Mouse (Mus musculus) embryonic facial prominence, embryonic 14.5 days (tissue): ENCODE data around the gene Timp2. TPM values are rescaled to one million over a fixed set of nuclear protein-coding genes. Genes with fewer than 3 reads are reported as not detected.

Source experiments
- ATAC-seq: fragments of 200-750 bp; cut with Nextera tagmentation; 2 replicates; pipeline ENCODE4 v1.8.0; 2017; ENCODE audit warnings: low read depth, moderate number of reproducible peaks, moderate TSS enrichment
- DNase-seq: peaks from one replicate; pipeline ENCODE4 v3.0.0-alpha.2; 2015; ENCODE audit warnings: low spot score
- H3K27ac ChIP-seq: fragments of 300-500 bp; sonication (generic); replicated peaks from 2 replicates; pipeline ENCODE4 v1.5.1; 2014; ENCODE audit warnings: low read depth, mild to moderate bottlenecking, low read length, moderate library complexity
- H3K27me3 ChIP-seq: fragments of 300-500 bp; sonication (generic); replicated peaks from 2 replicates; pipeline ENCODE4 v1.6.1; 2014; ENCODE audit warnings: low read length; ENCODE audit not compliant: control insufficient read depth, insufficient read depth
- H3K36me3 ChIP-seq: fragments of 300-500 bp; sonication (generic); 2 replicates; pipeline ENCODE4 v1.6.1; 2014; ENCODE audit warnings: low read length, mixed read lengths; ENCODE audit not compliant: control insufficient read depth, insufficient read depth
- H3K4me1 ChIP-seq: fragments of 300-500 bp; sonication (generic); 2 replicates; pipeline ENCODE4 v1.6.1; 2014; ENCODE audit warnings: antibody characterized with exemption, low read length; ENCODE audit not compliant: control insufficient read depth, insufficient read depth
- H3K4me2 ChIP-seq: fragments of 300-500 bp; sonication (generic); 2 replicates; pipeline ENCODE4 v1.6.1; 2014; ENCODE audit warnings: low read depth, mild to moderate bottlenecking, low read length, moderate library complexity, mixed read lengths
- H3K4me3 ChIP-seq: fragments of 300-500 bp; sonication (generic); 2 replicates; pipeline ENCODE4 v1.5.1; 2014; ENCODE audit warnings: low read depth, mild to moderate bottlenecking, low read length
- H3K9ac ChIP-seq: fragments of 300-500 bp; sonication (generic); 2 replicates; pipeline ENCODE4 v1.6.1; 2014; ENCODE audit warnings: low read depth, mild to moderate bottlenecking, low read length, moderate library complexity, mixed read lengths
- H3K9me3 ChIP-seq: fragments of 300-500 bp; sonication (generic); 2 replicates; pipeline ENCODE4 v1.6.1; 2016; ENCODE audit warnings: low read length; ENCODE audit not compliant: control insufficient read depth
- WGBS: fragments of 180-500 bp; shearing (Covaris S2); extraction: QIAGEN DNeasy Blood & Tissue Kit; methylation state at CpG from one replicate; pipeline ENCODE4 v1.1.7; 2014; 5-methylcytosine and 5-hydroxymethylcytosine counted together
- polyA plus RNA-seq: library from polyadenylated mRNA; unstranded; fragments of >200 nt; fragmentation: Nextera tagmentation; extraction: Ambion mirVana; gene quantifications from 2 replicates; pipeline ENCODE4 v1.2.1, GENCODE M21; 2014

Timp2 gene
- polyA plus RNA-seq, 1 experiment from 2014 or later = 196 TPM

- H3K27me3 ChIP-seq = no peaks in the 10 kb centered on the region
- H3K4me2 ChIP-seq = 0 out of 2 replicates have a peak overlapping the region, but pooled peaks have one; percentile 2
- no peak overlapping the region for H3K9ac ChIP-seq
- H3K27ac ChIP-seq = peak overlapping the region; percentile 54; the same call in 1 of the 2 replicates
- no peaks in the 10 kb centered on the region for H3K9me3 ChIP-seq
- 84% methylated on average over 5 of the region's 5 CpGs for WGBS
- H3K4me3 ChIP-seq = no peak overlapping the region
- peaks cover 52% of the 10 kb centered on the region for H3K4me1 ChIP-seq
- DNase-seq (no peak), ATAC-seq (no peak)
- peaks cover 13% of the 10 kb centered on the region; the same call in 1 of the 2 replicates for H3K36me3 ChIP-seq
Observed at GRCm38 (mm10) chr11:118349494-118349893, 6.0 kb downstream of the Timp2 start.

DNA sequence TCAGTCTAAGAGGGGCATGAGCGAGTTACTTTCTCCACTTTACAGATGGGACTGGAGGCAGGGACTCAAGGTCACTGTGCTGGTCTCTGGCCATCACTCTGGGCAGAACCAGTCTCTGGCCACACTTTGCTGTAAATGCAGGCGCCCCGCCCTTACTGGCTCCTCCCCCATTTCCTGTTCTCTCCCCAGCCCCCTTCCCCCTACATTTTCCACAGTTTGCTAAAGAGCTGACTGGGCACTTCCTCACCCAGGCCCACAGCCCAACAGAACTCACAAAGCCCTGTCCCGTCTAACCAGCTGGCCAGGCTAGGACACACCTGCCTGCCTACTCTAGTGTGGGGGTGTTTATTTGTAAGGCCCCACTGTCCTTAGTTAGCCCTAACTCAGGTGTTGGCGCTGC is 6.7 kb downstream of the Timp2 start:
- peak overlapping the region; percentile 40; the same call in 1 of the 2 replicates for H3K9ac ChIP-seq
- no peak overlapping the region for H3K4me3 ChIP-seq
- ATAC-seq (no peak), DNase-seq (peak; percentile 59)
- 0 out of 2 replicates have a peak overlapping the region, but pooled peaks have one; percentile 2 for H3K4me2 ChIP-seq
- H3K36me3 ChIP-seq = peaks cover 13% of the 10 kb centered on the region; the same call in 1 of the 2 replicates
- H3K4me1 ChIP-seq = peaks cover 50% of the 10 kb centered on the region
- H3K9me3 ChIP-seq = no peaks in the 10 kb centered on the region
- WGBS = 58% methylated on average over 5 of the region's 5 CpGs
- H3K27ac ChIP-seq = peak overlapping the region; percentile 54
- no peaks in the 10 kb centered on the region for H3K27me3 ChIP-seq

GRCm38 (mm10) chr11:118348419-118348818 is 7.1 kb downstream of the Timp2 start:
- DNase-seq (no peak), ATAC-seq (no peak)
- Histone ChIP-seq H3K4me1 (peaks cover 46% of the 10 kb centered on the region), H3K9ac (no peak overlapping the region), H3K36me3 (peaks cover 13% of the 10 kb centered on the region; the same call in 1 of the 2 replicates), H3K4me2 (no peak overlapping the region), H3K27me3 (no peaks in the 10 kb centered on the region), H3K4me3 (no peak overlapping the region), H3K27ac (peak overlapping the region; percentile 39), H3K9me3 (no peaks in the 10 kb centered on the region)
- WGBS = 53% methylated on average over 3 of the region's 3 CpGs

DNA sequence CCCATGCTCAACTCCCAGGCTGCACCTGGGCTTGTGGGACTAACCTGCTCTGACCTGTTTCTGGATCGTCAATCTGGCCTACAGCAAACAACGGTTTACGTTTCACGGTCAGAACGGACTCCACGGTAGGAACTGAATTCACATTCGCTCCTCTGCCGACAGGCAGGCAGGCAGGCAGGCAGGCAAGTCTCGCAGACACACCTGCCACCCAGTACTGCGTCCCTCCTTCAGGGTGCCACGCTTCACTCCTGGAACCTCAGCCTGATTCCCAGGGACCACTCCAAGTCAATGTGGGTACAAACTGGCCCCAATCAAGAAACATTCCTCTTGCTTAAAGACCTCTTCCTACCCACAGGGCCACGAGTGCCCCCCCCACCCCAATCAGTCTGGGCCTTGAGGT is 7.6 kb downstream of the Timp2 start:
- Histone ChIP-seq H3K36me3 (peaks cover 13% of the 10 kb centered on the region; the same call in 1 of the 2 replicates), H3K4me2 (no peak overlapping the region), H3K27me3 (no peaks in the 10 kb centered on the region), H3K9me3 (no peaks in the 10 kb centered on the region), H3K4me1 (peaks cover 41% of the 10 kb centered on the region), H3K27ac (no peak overlapping the region), H3K9ac (no peak overlapping the region), H3K4me3 (no peak overlapping the region)
- no peak for ATAC-seq
- DNase-seq = no peak
- WGBS = 90% methylated on average over 12 of the region's 12 CpGs

GRCm38 (mm10) chr11:118347391-118347790 is 8.1 kb downstream of the Timp2 start:
- ATAC-seq (no peak), DNase-seq (no peak)
- H3K27ac ChIP-seq = no peak overlapping the region; the same call in 1 of the 2 replicates
- no peaks in the 10 kb centered on the region for H3K9me3 ChIP-seq
- peaks cover 7% of the 10 kb centered on the region; the same call in 1 of the 2 replicates for H3K36me3 ChIP-seq
- no peak overlapping the region for H3K4me3 ChIP-seq
- peaks cover 36% of the 10 kb centered on the region for H3K4me1 ChIP-seq
- no peaks in the 10 kb centered on the region for H3K27me3 ChIP-seq
- no peak overlapping the region for H3K9ac ChIP-seq
- H3K4me2 ChIP-seq = no peak overlapping the region
- 91% methylated on average over 2 of the region's 2 CpGs for WGBS

- no peak overlapping the region for H3K4me3 ChIP-seq
- H3K27ac ChIP-seq = peak overlapping the region; percentile 19
- peaks cover 35% of the 10 kb centered on the region for H3K4me1 ChIP-seq
- 0 out of 2 replicates have a peak, but pooled peaks cover 4% of the 10 kb centered on the region for H3K36me3 ChIP-seq
- no peak for DNase-seq
- H3K4me2 ChIP-seq = no peak overlapping the region
- H3K27me3 ChIP-seq = no peaks in the 10 kb centered on the region
- no peaks in the 10 kb centered on the region for H3K9me3 ChIP-seq
- ATAC-seq = 0 out of 2 replicates have a peak, but pooled peaks have one; percentile 20
- 81% methylated on average over 8 of the region's 8 CpGs for WGBS
- no peak overlapping the region for H3K9ac ChIP-seq
Observed at GRCm38 (mm10) chr11:118346395-118347096, 9.0 kb downstream of the Timp2 start.

GRCm38 (mm10) chr11:118345693-118346092 is 9.8 kb downstream of the Timp2 start:
- Histone ChIP-seq H3K4me3 (no peak overlapping the region), H3K27ac (peak overlapping the region; percentile 19), H3K4me2 (peak overlapping the region; percentile 9), H3K27me3 (no peaks in the 10 kb centered on the region), H3K9ac (0 out of 2 replicates have a peak overlapping the region, but pooled peaks have one; percentile 19), H3K9me3 (no peaks in the 10 kb centered on the region), H3K36me3 (no peaks in the 10 kb centered on the region), H3K4me1 (peaks cover 35% of the 10 kb centered on the region)
- peak; percentile 89 for DNase-seq
- 18% methylated on average over 4 of the region's 4 CpGs for WGBS
- ATAC-seq = peak; percentile 73

DNA sequence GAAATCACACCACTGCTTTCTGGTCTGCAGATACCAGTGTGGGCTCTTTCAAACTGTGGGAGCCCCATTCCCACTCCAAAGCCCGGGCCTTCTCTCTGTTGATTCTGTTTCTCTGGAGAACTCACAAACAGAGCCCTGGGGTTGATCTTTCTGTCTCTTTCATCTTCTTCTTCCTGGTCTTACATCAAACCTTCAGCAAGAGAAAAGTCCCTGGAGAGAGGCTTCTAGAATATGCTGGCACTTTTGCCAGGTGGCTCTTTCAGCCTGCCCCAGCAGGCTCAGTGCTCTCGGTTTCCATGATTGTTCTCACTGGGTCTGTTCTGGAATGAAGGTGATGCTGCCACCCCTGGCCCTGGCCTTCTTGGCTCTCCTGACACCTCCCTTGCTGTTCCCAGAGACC is 11.9 kb downstream of the Timp2 start:
- H3K27me3 ChIP-seq = no peaks in the 10 kb centered on the region
- H3K27ac ChIP-seq = no peak overlapping the region
- H3K4me2 ChIP-seq = no peak overlapping the region
- H3K36me3 ChIP-seq = no peaks in the 10 kb centered on the region
- no peak overlapping the region for H3K9ac ChIP-seq
- no peaks in the 10 kb centered on the region for H3K9me3 ChIP-seq
- no peak overlapping the region for H3K4me3 ChIP-seq
- no peak for ATAC-seq
- WGBS = 80% methylated on average over 2 of the region's 2 CpGs
- DNase-seq = no peak
- peaks cover 22% of the 10 kb centered on the region for H3K4me1 ChIP-seq
